Comparison of ENCODE assay signal across 17 mouse cellular contexts in the genomic region with DNA sequence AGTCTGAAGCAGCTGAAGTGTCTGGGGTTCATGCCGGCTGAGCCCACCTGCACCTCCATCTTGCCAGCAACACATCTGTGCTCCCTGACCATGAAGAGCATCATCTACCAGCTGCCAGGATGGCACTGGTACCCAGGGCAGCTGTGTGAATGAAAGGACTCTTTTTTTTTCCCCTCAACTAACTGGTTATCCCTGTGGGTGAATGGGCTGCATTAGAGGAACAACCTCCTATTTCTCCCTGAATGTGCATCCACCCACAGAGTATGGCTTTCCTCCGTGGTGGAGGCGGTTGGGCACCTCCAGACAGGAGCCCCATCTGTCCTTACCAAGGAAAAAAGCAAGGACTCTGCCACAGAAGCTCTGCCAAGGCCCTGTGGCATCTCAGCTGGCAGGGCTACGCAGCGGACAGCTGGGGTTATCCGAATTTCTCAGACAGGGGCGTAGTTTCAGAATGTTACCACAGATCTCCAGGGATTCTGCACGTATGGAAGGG.
DNase-seq lines count a peak whose midpoint lies in the region; ATAC-seq and TF ChIP-seq lines count a peak whose summit lies in the region.
"Had no signal": no experiment of that assay in that cellular context is flagged by ENCODE, and none has a peak within 500 bp of the region (broad histone marks: within the 10 kb centered on the region; RNA-seq: fewer than 3 reads in every experiment).

No protein-coding gene starts in this region.

- TF ChIP-seq CTCF in layer of hippocampus, adult 2 months (conservative IDR thresholded peaks at IDR 0.05): no peak

- peak overlapping the region; percentile 28 for H3K27ac ChIP-seq in layer of hippocampus, adult 2 months
- H3K27ac ChIP-seq in neural tube, embryonic 14.5 days (ENCODE audit: low read depth, low read length): peak overlapping the region; percentile 23; the same call in 1 of the 2 replicates
- H3K27ac ChIP-seq: embryonic facial prominence, embryonic 10.5 days; limb, embryonic 15.5 days; midbrain, embryonic 15.5 days had no signal

- peak; percentile 67 to 79 for DNase-seq in cerebellum, postnatal 10 days
- DNase-seq in cerebellum, adult 9-10 months: no peak
- peak; percentile 34 for DNase-seq in layer of hippocampus, adult 11-12 months (ENCODE audit: low spot score)
- no peak for DNase-seq in layer of hippocampus, postnatal 25 days (ENCODE audit: extremely low spot score in 1 of 2, low spot score in 1 of 2)
- DNase-seq in layer of hippocampus, adult 2 months (ENCODE audit: low spot score in 2 of 2): peak; percentile 25 to 37
- no peak for DNase-seq in c-Kit-positive CD71-positive TER-119-positive erythroid progenitor cells, embryonic 14.5 days (ENCODE audit: low spot score)
- DNase-seq in spleen, postnatal 4 days (ENCODE audit: low spot score in 2 of 2): no peak
- DNase-seq: cerebellum, adult 8-10 months; gastrocnemius, postnatal 25 days; kidney, adult 9 months; lung, adult 2 months; thymus, postnatal 14 days had no signal

- H3K9me3 ChIP-seq in neural tube, embryonic 14.5 days (ENCODE audit: control insufficient read depth, low read length): no peaks in the 10 kb centered on the region
- H3K9me3 ChIP-seq: embryonic facial prominence, embryonic 10.5 days; limb, embryonic 15.5 days; midbrain, embryonic 15.5 days had no signal

- H3K27me3 ChIP-seq in neural tube, embryonic 14.5 days (ENCODE audit: control insufficient read depth, insufficient read depth, low read length): no peaks in the 10 kb centered on the region
- H3K27me3 ChIP-seq: CH12.LX; limb, embryonic 15.5 days; midbrain, embryonic 15.5 days had no signal

- H3K4me1 ChIP-seq in neural tube, embryonic 14.5 days (ENCODE audit: control insufficient read depth, insufficient read depth, low read length): no peaks in the 10 kb centered on the region
- H3K4me1 ChIP-seq: limb, embryonic 15.5 days; midbrain, embryonic 15.5 days had no signal

- 48% methylated on average over 8 of the region's 8 CpGs for WGBS in neural tube, embryonic 14.5 days

- no peaks in the 10 kb centered on the region for H3K36me3 ChIP-seq in neural tube, embryonic 14.5 days (ENCODE audit: control insufficient read depth, insufficient read depth, low read length)
- H3K36me3 ChIP-seq: embryonic facial prominence, embryonic 10.5 days; limb, embryonic 15.5 days; midbrain, embryonic 15.5 days had no signal

- H3K4me2 ChIP-seq in neural tube, embryonic 14.5 days (ENCODE audit: low read depth, low read length): no peak overlapping the region
- H3K4me2 ChIP-seq: limb, embryonic 15.5 days; midbrain, embryonic 15.5 days had no signal

- peak; percentile 38; the same call in 1 of the 2 replicates for ATAC-seq in neural tube, embryonic 14.5 days (ENCODE audit: low read depth)
- ATAC-seq: midbrain, embryonic 15.5 days had no signal

- H3K9ac ChIP-seq in neural tube, embryonic 14.5 days (replicated peaks; ENCODE audit: low read depth, low read length): 0 out of 2 replicates have a peak overlapping the region, but pooled peaks have one; percentile 13
- H3K9ac ChIP-seq: limb, embryonic 15.5 days; midbrain, embryonic 15.5 days had no signal

- H3K4me3 ChIP-seq in layer of hippocampus, adult 2 months: no peak overlapping the region
- no peak overlapping the region for H3K4me3 ChIP-seq in neural tube, embryonic 14.5 days (ENCODE audit: low read depth, low read length)
- H3K4me3 ChIP-seq: embryonic facial prominence, embryonic 10.5 days; limb, embryonic 15.5 days; midbrain, embryonic 15.5 days had no signal

Comparison
In these comparisons a context has a peak if more than half of its experiments do, and no peak if none do; other contexts are left out.
1. DNase-seq: peak in cerebellum, postnatal 10 days (2 of 2), layer of hippocampus, adult 11-12 months (single experiment) and layer of hippocampus, adult 2 months (2 of 2); none in cerebellum, adult 9-10 months (single experiment), layer of hippocampus, postnatal 25 days (0 of 2), c-Kit-positive CD71-positive TER-119-positive erythroid progenitor cells, embryonic 14.5 days (single experiment) and spleen, postnatal 4 days (0 of 2).